Mouse (Mus musculus) kidney, embryonic 16.5 days (tissue): Measurements from ENCODE around the gene Wdr81. TPM values are rescaled to one million over a fixed set of nuclear protein-coding genes. Genes with fewer than 3 reads are reported as not detected.

ENCODE experiments used
- ATAC-seq: fragments of 200-750 bp; cut with Nextera tagmentation; 2 replicates; pipeline ENCODE4 v1.8.0; 2017; ENCODE audit warnings: moderate TSS enrichment; ENCODE audit not compliant: low FRiP score, low TSS enrichment
- H3K27ac ChIP-seq: fragments of 300-500 bp; sonication (generic); 2 replicates; pipeline ENCODE4 v1.5.1; 2014; ENCODE audit warnings: low read length
- H3K27me3 ChIP-seq: fragments of 300-500 bp; sonication (generic); 2 replicates; pipeline ENCODE4 v1.6.1; 2014; ENCODE audit warnings: low read length, control low read depth, mixed read lengths; ENCODE audit not compliant: insufficient read depth
- H3K36me3 ChIP-seq: fragments of 300-500 bp; sonication (generic); 2 replicates; pipeline ENCODE4 v1.6.1; 2014; ENCODE audit warnings: low read length, control low read depth, mixed read lengths; ENCODE audit not compliant: insufficient read depth
- H3K4me1 ChIP-seq: fragments of 300-500 bp; sonication (generic); 2 replicates; pipeline ENCODE4 v1.6.1; 2014; ENCODE audit warnings: low read length, control low read depth, mixed read lengths; ENCODE audit not compliant: insufficient read depth
- H3K4me2 ChIP-seq: fragments of 300-500 bp; sonication (generic); replicated peaks from 2 replicates; pipeline ENCODE4 v1.6.1; 2014; ENCODE audit warnings: low read depth, low read length
- H3K4me3 ChIP-seq: fragments of 300-500 bp; sonication (generic); 2 replicates; pipeline ENCODE4 v1.5.1; 2014; ENCODE audit warnings: mild to moderate bottlenecking, low read length
- H3K9ac ChIP-seq: fragments of 300-500 bp; sonication (generic); replicated peaks from 2 replicates; pipeline ENCODE4 v1.6.1; 2014; ENCODE audit warnings: low read length
- H3K9me3 ChIP-seq: fragments of 300-500 bp; sonication (generic); 2 replicates; pipeline ENCODE4 v1.6.1; 2016; ENCODE audit warnings: low read length, control low read depth
- WGBS: fragments of 180-500 bp; shearing (Covaris S2); extraction: QIAGEN DNeasy Blood & Tissue Kit; methylation state at CpG from one replicate; pipeline ENCODE4 v1.1.7; 2014; 5-methylcytosine and 5-hydroxymethylcytosine counted together
- polyA plus RNA-seq: library from polyadenylated mRNA; unstranded; fragments of >200 nt; fragmentation: Nextera tagmentation; extraction: Ambion mirVana; gene quantifications from 2 replicates; pipeline ENCODE4 v1.2.1, GENCODE M21; 2015

The Wdr81 gene
- polyA plus RNA-seq, 1 experiment from 2014 or later: 7.2 TPM

- H3K4me1 ChIP-seq: peaks cover 20% of the 10 kb centered on the region
- H3K27ac ChIP-seq: peak within 1 kb of the TSS; percentile 30
- H3K9ac ChIP-seq: peak within 1 kb of the TSS; percentile 70
- no peaks in the 10 kb centered on the region for H3K27me3 ChIP-seq
- peak; percentile 69; the same call in 1 of the 2 replicates for ATAC-seq
- no peaks in the 10 kb centered on the region for H3K36me3 ChIP-seq
- peak within 1 kb of the TSS; percentile 62 for H3K4me2 ChIP-seq
- WGBS: 23% methylated on average over 10 of the region's 10 CpGs
- no peaks in the 10 kb centered on the region for H3K9me3 ChIP-seq
- H3K4me3 ChIP-seq: peak within 1 kb of the TSS; percentile 51
Measured at GRCm38 (mm10) chr11:75422013-75422792, 32.3 kb downstream of the Wdr81 start, which contains the start of gene Serpinf1. TSS of gene Serpinf1 (minus strand) at chr11:75422701.

- Histone ChIP-seq H3K9me3 (no peaks in the 10 kb centered on the region), H3K9ac (peak overlapping the region; percentile 70)
- WGBS: 38% methylated on average over 6 of the region's 6 CpGs
Measured at GRCm38 (mm10) chr11:75421375-75422012, 33.0 kb downstream of the Wdr81 start.

GRCm38 (mm10) chr11:75420810-75421374 is 33.6 kb downstream of the Wdr81 start:
- Histone ChIP-seq H3K9me3 (no peaks in the 10 kb centered on the region), H3K4me3 (no peak overlapping the region), H3K9ac (peak overlapping the region; percentile 70; the same call in 1 of the 2 replicates), H3K27ac (no peak overlapping the region), H3K27me3 (no peaks in the 10 kb centered on the region), H3K4me1 (peaks cover 20% of the 10 kb centered on the region), H3K36me3 (no peaks in the 10 kb centered on the region), H3K4me2 (peak overlapping the region; percentile 62)
- ATAC-seq: no peak
- 41% methylated on average over 5 of the region's 5 CpGs for WGBS

More at GRCm38 (mm10) chr11:75421375-75422012, 33.0 kb downstream of the Wdr81 start:
- no peaks in the 10 kb centered on the region for H3K27me3 ChIP-seq
- ATAC-seq: peak; percentile 44; the same call in 1 of the 2 replicates
- no peak overlapping the region for H3K27ac ChIP-seq
- H3K4me1 ChIP-seq: peaks cover 20% of the 10 kb centered on the region
- H3K36me3 ChIP-seq: no peaks in the 10 kb centered on the region
- H3K4me3 ChIP-seq: peak overlapping the region; percentile 51
- H3K4me2 ChIP-seq: peak overlapping the region; percentile 62

- H3K9ac ChIP-seq: no peak overlapping the region
- no peaks in the 10 kb centered on the region for H3K9me3 ChIP-seq
- H3K27me3 ChIP-seq: no peaks in the 10 kb centered on the region
- H3K36me3 ChIP-seq: no peaks in the 10 kb centered on the region
- no peak overlapping the region for H3K27ac ChIP-seq
- no peak overlapping the region for H3K4me2 ChIP-seq
- WGBS: 80% methylated on average over 7 of the region's 7 CpGs
- no peak overlapping the region for H3K4me3 ChIP-seq
- peaks cover 20% of the 10 kb centered on the region for H3K4me1 ChIP-seq
- ATAC-seq: no peak
Measured at GRCm38 (mm10) chr11:75420037-75420436, 34.5 kb downstream of the Wdr81 start.

- H3K4me3 ChIP-seq: no peak overlapping the region
- H3K27ac ChIP-seq: no peak overlapping the region
- no peak overlapping the region for H3K9ac ChIP-seq
- no peaks in the 10 kb centered on the region for H3K27me3 ChIP-seq
- ATAC-seq: no peak
- no peaks in the 10 kb centered on the region for H3K9me3 ChIP-seq
- H3K4me2 ChIP-seq: no peak overlapping the region
- peaks cover 5% of the 10 kb centered on the region; the same call in 1 of the 2 replicates for H3K36me3 ChIP-seq
- peaks cover 6% of the 10 kb centered on the region; the same call in 1 of the 2 replicates for H3K4me1 ChIP-seq
- WGBS: 87% methylated on average over 13 of the region's 13 CpGs
Measured at GRCm38 (mm10) chr11:75415994-75416393, 38.5 kb downstream of the Wdr81 start.

- H3K27ac ChIP-seq: no peak overlapping the region
- no peak for ATAC-seq
- H3K9me3 ChIP-seq: no peaks in the 10 kb centered on the region
- H3K4me2 ChIP-seq: no peak overlapping the region
- H3K36me3 ChIP-seq: peaks cover 5% of the 10 kb centered on the region; the same call in 1 of the 2 replicates
- no peaks in the 10 kb centered on the region for H3K27me3 ChIP-seq
- 67% methylated on average over 7 of the region's 7 CpGs for WGBS
- H3K4me1 ChIP-seq: 0 out of 2 replicates have a peak, but pooled peaks cover under 1% of the 10 kb centered on the region
- H3K9ac ChIP-seq: no peak overlapping the region
- no peak overlapping the region for H3K4me3 ChIP-seq
Measured at GRCm38 (mm10) chr11:75415096-75415495, 39.4 kb downstream of the Wdr81 start.

GRCm38 (mm10) chr11:75410591-75410990 is 43.9 kb downstream of the Wdr81 start:
- Histone ChIP-seq H3K4me2 (no peak overlapping the region), H3K9me3 (no peaks in the 10 kb centered on the region), H3K4me3 (no peak overlapping the region), H3K9ac (no peak overlapping the region), H3K27ac (peak overlapping the region; percentile 66; the same call in 1 of the 2 replicates), H3K36me3 (peaks cover 5% of the 10 kb centered on the region; the same call in 1 of the 2 replicates), H3K4me1 (peaks cover 7% of the 10 kb centered on the region; the same call in 1 of the 2 replicates), H3K27me3 (no peaks in the 10 kb centered on the region)
- WGBS: 86% methylated on average over 7 of the region's 7 CpGs
- ATAC-seq: 0 out of 2 replicates have a peak, but pooled peaks have one; percentile 4

GRCm38 (mm10) chr11:75409679-75410575 is 44.6 kb downstream of the Wdr81 start:
- H3K27ac ChIP-seq: peak overlapping the region; percentile 66
- H3K4me1 ChIP-seq: peaks cover 7% of the 10 kb centered on the region; the same call in 1 of the 2 replicates
- H3K9me3 ChIP-seq: no peaks in the 10 kb centered on the region
- H3K36me3 ChIP-seq: peaks cover 5% of the 10 kb centered on the region; the same call in 1 of the 2 replicates
- no peak overlapping the region for H3K9ac ChIP-seq
- H3K4me2 ChIP-seq: no peak overlapping the region
- H3K4me3 ChIP-seq: no peak overlapping the region
- 0 out of 2 replicates have a peak, but pooled peaks have one; percentile 39 for ATAC-seq
- no peaks in the 10 kb centered on the region for H3K27me3 ChIP-seq
- WGBS: 56% methylated on average over 17 of the region's 17 CpGs

GRCm38 (mm10) chr11:75406865-75407264 is 47.7 kb downstream of the Wdr81 start:
- H3K4me1 ChIP-seq: peaks cover 7% of the 10 kb centered on the region; the same call in 1 of the 2 replicates
- no peak overlapping the region for H3K4me2 ChIP-seq
- WGBS: 42% methylated on average over 3 of the region's 3 CpGs
- H3K27ac ChIP-seq: no peak overlapping the region
- no peak overlapping the region for H3K4me3 ChIP-seq
- no peak overlapping the region for H3K9ac ChIP-seq
- no peak for ATAC-seq
- H3K27me3 ChIP-seq: no peaks in the 10 kb centered on the region
- H3K36me3 ChIP-seq: no peaks in the 10 kb centered on the region
- no peaks in the 10 kb centered on the region for H3K9me3 ChIP-seq
